Mouse (Mus musculus) splenic B cell, adult 2 months (primary cell): ENCODE results near the gene Brpf1.

ENCODE experiments used
- DNase-seq: peaks from one replicate; pipeline ENCODE4 v3.0.0-alpha.2; 2011; ENCODE audit warnings: low read depth, low spot score
- H3K27me3 ChIP-seq: 2 replicates; pipeline ENCODE4 v1.6.1; 2012; ENCODE audit warnings: mild to moderate bottlenecking, low read length, moderate library complexity, mixed read lengths; ENCODE audit not compliant: control insufficient read depth, poor library complexity, insufficient read depth, severe bottlenecking
- H3K36me3 ChIP-seq: 2 replicates; pipeline ENCODE4 v1.6.1; 2012; ENCODE audit warnings: mild to moderate bottlenecking, low read length, moderate library complexity, mixed read lengths; ENCODE audit not compliant: control insufficient read depth, poor library complexity, insufficient read depth, severe bottlenecking

Gene Brpf1

DNA sequence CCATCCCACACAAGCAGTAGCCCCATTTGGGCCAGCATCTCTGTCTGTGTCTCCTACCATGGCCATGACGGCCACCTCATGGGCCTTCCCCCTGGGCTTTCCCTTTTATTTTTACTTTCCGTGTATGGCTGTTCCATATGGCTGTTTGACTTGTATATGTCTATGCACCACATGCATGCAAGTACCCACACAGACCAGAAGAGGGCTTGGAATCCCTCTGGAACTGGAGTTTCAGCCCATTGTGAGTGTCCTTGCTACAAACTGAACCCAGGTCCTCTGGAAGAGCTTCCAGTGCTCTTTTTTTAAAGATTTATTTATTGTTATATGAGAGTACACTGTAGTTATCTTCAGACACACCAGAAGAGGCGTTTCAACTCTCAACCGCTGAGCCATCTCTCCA, 54.5 kb downstream of the Brpf1 start:
- Histone ChIP-seq H3K27me3 (no peaks in the 10 kb centered on the region), H3K36me3 (no peaks in the 10 kb centered on the region)
- DNase-seq: no peak

DNA sequence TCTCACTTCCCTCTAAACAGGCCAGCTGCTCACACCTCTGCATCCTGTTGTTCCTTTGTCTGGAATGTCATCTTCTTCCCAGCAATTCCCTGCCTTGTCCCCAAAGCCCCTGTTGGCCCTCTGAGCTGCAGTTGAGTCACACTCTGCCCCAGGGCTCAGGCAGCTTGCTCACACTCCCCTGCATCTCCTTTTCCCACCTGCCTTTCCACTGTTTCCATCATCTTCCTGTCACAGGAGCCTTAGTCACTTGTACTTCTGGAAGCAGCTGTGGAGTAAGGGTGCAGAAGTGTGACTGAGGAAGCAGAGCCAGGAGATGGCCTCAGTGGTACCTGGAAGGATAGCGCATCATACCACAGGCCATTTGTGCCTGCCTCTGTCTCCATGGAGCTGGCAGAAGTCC, 55.3 kb downstream of the Brpf1 start:
- DNase-seq: no peak
- Histone ChIP-seq H3K36me3 (peaks cover 2% of the 10 kb centered on the region; the same call in 1 of the 2 replicates), H3K27me3 (no peaks in the 10 kb centered on the region)

DNA sequence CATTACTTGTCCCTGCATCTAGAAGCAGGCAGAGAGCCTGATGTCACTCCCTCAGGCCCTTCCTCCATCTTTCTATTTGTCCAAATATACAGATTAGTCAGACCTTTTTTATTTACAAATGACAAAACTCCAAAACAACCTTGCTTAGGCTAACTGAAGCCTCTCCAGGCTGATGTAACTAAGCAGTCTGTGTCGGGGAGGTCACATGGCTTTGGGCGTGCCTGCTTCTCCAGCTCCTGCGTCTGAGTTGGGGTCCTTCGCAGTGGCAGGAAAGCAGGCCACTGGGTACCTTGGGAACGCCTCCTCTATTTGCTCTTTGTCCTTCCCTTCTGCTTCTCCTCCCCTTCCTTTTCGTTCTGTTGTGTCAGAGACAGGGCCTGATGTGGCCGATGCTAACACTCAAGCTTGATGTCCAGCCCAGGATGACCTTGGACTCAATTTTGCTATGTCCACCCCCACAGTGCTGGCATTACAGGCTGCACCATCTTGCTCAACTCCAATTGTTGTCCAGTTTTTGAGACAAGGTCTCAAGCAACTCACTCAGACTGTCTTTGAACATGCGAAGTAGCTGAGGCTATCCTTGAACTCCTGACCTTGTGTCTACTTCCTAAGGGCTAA, 57.7 kb downstream of the Brpf1 start:
- peaks cover 3% of the 10 kb centered on the region; the same call in 1 of the 2 replicates for H3K36me3 ChIP-seq
- DNase-seq: no peak
- H3K27me3 ChIP-seq: no peaks in the 10 kb centered on the region

DNA sequence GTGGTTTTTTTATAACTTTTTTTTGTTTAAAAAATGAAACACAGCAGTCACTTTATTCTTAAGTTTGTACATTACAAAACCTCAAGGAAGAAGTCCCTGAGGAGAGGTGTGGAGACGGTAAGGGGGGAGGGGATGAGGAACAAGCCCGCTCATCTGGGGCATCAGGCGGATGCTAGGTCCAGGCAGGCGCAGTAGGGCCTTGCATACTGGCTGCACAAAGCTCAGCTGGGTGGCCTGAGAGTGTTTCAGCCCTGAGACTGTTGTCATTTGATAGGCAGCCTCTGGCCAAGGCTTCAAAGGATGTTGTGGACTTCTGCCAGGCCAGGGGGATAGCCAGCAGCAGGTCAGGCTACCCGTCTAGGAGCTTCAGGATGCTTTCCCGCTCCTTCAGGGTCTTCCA, 59.7 kb downstream of the Brpf1 start:
- no peak for DNase-seq
- Histone ChIP-seq H3K27me3 (no peaks in the 10 kb centered on the region), H3K36me3 (peaks cover 6% of the 10 kb centered on the region; the same call in 1 of the 2 replicates)

DNA sequence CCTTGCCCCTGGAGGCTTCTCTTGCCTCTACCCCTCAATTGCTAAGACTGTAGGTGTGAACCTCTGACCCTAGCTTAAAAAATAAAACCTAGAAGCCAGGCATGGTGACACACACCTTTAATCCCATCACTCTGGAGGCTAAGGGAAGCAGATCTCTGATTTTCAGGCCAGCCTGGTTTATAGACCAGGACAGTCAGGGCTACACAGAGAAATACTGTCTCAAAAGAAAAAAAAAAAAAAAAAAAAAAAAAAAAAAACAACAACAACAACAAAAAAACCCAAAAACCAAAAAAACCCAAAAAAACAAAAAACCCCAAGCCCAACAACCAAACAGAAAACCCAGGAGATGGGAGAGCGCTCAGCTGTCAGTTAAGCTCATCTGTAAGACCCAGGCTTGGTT, 60.6 kb downstream of the Brpf1 start:
- peaks cover 6% of the 10 kb centered on the region; the same call in 1 of the 2 replicates for H3K36me3 ChIP-seq

DNA sequence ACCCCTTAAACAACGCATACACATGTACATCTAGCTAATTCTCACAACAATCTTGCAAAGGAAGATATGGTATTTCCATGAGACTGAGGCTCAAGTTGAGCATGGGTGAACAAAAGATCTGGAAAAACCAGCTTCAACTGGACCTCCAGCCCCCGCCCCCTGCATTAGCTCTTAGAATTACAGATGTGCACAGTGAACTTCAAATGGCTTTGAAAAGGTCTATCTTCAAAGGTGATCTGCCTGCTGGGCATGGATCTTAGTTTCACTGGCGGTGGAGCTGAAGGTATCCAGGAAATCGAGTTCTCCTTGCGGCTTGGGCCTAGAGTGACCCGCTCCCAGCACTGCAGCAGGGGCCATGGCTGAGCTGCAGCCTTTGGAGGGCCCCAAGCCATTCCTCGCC, 61.2 kb downstream of the Brpf1 start:
- H3K36me3 ChIP-seq: peaks cover 6% of the 10 kb centered on the region; the same call in 1 of the 2 replicates
- no peaks in the 10 kb centered on the region for H3K27me3 ChIP-seq
- DNase-seq: no peak

More for the DNA sequence above, 60.6 kb downstream of the Brpf1 start:
- H3K27me3 ChIP-seq: no peaks in the 10 kb centered on the region
- no peak for DNase-seq

DNA sequence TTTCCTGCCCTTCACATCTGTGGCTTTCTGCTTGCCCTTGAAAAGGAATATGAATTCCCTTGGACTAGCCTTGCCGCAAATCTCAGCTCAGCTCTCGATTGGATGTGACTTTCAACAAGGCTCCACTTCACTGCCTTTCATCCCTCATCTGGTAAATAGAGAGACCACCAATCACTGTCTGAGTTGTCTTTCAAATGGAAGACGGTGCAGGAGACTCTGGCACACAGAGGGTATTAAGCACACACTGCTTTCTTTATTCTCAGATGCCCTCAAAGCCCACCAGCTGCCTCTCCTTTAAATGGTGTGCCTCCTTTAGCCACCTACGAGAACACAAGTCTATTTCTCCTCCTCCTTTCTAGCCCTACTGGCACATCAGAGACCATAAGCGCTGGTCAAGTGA, 61.6 kb downstream of the Brpf1 start:
- no peaks in the 10 kb centered on the region for H3K27me3 ChIP-seq
- DNase-seq: no peak
- H3K36me3 ChIP-seq: peaks cover 6% of the 10 kb centered on the region; the same call in 1 of the 2 replicates

DNA sequence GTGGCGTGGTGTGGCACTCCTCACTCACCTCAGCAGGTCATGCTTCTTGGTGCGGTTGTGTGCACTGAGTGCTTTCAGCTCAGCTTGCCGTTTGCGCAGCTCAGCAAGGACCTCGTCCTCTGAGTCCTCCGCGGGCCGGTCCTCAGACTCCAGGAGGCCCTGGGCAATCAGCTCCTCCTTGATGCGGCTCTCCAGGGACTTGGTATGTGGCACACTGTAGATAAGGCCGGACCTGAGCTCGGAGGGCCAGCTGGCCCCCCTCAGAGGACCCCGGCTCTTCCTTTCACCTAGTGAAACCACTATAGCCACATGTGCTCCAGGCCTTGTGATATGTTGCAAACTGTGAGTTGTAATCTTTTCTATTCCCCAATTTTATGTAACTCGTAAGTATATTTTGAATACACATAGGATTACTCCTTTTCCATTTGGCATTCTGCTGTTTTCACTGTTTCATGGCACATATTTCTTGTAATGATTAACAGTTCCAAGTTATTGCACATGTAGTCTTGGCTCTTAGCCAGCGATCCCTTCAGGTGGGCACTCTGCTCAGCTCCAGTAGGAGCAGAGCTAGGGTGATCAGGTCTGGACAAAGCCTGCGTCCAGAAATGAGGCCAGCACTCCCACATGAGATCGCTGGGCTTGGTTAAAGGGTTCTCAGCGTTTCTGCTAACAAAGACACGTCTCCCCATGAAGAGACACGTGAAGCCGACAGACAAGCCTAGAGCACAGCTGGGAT, 63.4 kb downstream of the Brpf1 start:
- Histone ChIP-seq H3K36me3 (peaks cover 8% of the 10 kb centered on the region), H3K27me3 (no peaks in the 10 kb centered on the region)
- DNase-seq: no peak

DNA sequence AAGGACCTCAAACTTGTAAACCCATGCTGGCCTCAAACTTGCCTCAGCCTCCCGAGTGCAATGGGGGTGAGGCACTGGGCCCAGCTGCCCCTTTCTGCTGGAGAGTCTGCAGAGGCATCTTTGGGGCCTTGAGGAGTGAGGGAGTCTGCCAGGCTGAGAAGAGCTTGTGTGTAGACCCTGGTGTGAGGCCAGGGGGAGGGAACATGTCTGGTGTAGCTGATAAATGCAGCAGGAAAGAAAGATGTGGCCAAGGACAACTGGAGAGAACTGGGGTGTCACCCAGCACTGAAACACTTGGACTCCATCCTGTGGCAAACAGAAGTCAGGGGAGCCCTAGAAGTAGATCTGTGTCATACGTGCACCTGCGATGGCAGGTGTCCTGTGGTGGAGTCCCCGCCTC, 66.6 kb downstream of the Brpf1 start:
- Histone ChIP-seq H3K36me3 (peaks cover 7% of the 10 kb centered on the region), H3K27me3 (no peaks in the 10 kb centered on the region)
- no peak for DNase-seq
